Mouse (Mus musculus) kidney, adult 8-10 months (tissue): ENCODE measurements around the gene Olfr67.
A peak's percentile ranks its signal among the peaks of the same experiment; 100 is the strongest.
"Not testable (repeated sequence)": the region's sequence is repeated elsewhere in the genome, so short reads cannot be mapped to it uniquely, and the experiment has no call there.

Experiments
- DNase-seq, 2 experiments: peaks; one replicate each; pipeline ENCODE4 v3.0.0; 2022

Gene Olfr67

GRCm38 (mm10) chr7:103791721-103792120 lies at the start of gene Olfr67:
Gene Olfr67 (minus strand): TSS chr7:103791821.
- no peak for DNase-seq

- DNase-seq: no peak
Measured at GRCm38 (mm10) chr7:103840268-103840667, 48.6 kb upstream of the Olfr67 start, which contains the start of gene Hbb-bh2. Gene Hbb-bh2 (minus strand): TSS chr7:103840520.

GRCm38 (mm10) chr7:103827808-103828207 lies 36.2 kb upstream of the Olfr67 start, which contains the start of gene Hbb-bs:
Gene Hbb-bs (minus strand): TSS chr7:103828096.
- DNase-seq: no peak

- DNase-seq: not testable (repeated sequence)
Measured at GRCm38 (mm10) chr7:103827139-103827538, 35.5 kb upstream of the Olfr67 start.

GRCm38 (mm10) chr7:103826255-103826887 lies 34.8 kb upstream of the Olfr67 start:
- no peak for DNase-seq

GRCm38 (mm10) chr7:103825536-103826254 lies 34.1 kb upstream of the Olfr67 start:
- DNase-seq: no peak

GRCm38 (mm10) chr7:103824597-103824996 lies 33.0 kb upstream of the Olfr67 start:
- no peak for DNase-seq

GRCm38 (mm10) chr7:103815085-103815484 lies 23.5 kb upstream of the Olfr67 start:
- DNase-seq: not testable (repeated sequence)

- DNase-seq: no peak
Measured at GRCm38 (mm10) chr7:103813766-103814165, 22.1 kb upstream of the Olfr67 start, which contains the start of gene Hbb-bt. Gene Hbb-bt (minus strand): TSS chr7:103813996.

GRCm38 (mm10) chr7:103813152-103813551 lies 21.5 kb upstream of the Olfr67 start:
- not testable (repeated sequence) for DNase-seq

GRCm38 (mm10) chr7:103812174-103812573 lies 20.6 kb upstream of the Olfr67 start:
- no peak for DNase-seq

GRCm38 (mm10) chr7:103811223-103811845 lies 19.7 kb upstream of the Olfr67 start:
- no peak for DNase-seq

- no peak for DNase-seq
Measured at GRCm38 (mm10) chr7:103810746-103811145, 19.1 kb upstream of the Olfr67 start.

- no peak for DNase-seq
Measured at GRCm38 (mm10) chr7:103810296-103810695, 18.7 kb upstream of the Olfr67 start.

- DNase-seq: no peak
Measured at GRCm38 (mm10) chr7:103809801-103810155, 18.2 kb upstream of the Olfr67 start.

GRCm38 (mm10) chr7:103808971-103809800 lies 17.6 kb upstream of the Olfr67 start:
- no peak for DNase-seq

GRCm38 (mm10) chr7:103808120-103808519 lies 16.5 kb upstream of the Olfr67 start:
- not testable (repeated sequence) for DNase-seq

GRCm38 (mm10) chr7:103806856-103807255 lies 15.2 kb upstream of the Olfr67 start:
- peak in 1 of 2 experiments; percentile 2 for DNase-seq

GRCm38 (mm10) chr7:103792669-103793388 lies 1.2 kb upstream of the Olfr67 start:
- DNase-seq: no peak

- no peak for DNase-seq
Measured at GRCm38 (mm10) chr7:103779598-103779997, 12.0 kb downstream of the Olfr67 start, which contains the start of gene Olfr68. Gene Olfr68 (minus strand): TSS chr7:103779698.

GRCm38 (mm10) chr7:103777652-103778051 lies 14.0 kb downstream of the Olfr67 start:
- not testable (repeated sequence) for DNase-seq

- DNase-seq: no peak
Measured at GRCm38 (mm10) chr7:103771494-103771893, 20.1 kb downstream of the Olfr67 start, which contains the start of gene Olfr69. Gene Olfr69 (minus strand): TSS chr7:103771594.
